Mouse (Mus musculus) intestine, postnatal 0 days (tissue): ENCODE measurements at regions not wholly inside any gene's neighbourhood (a gene's known extent, or its start where the extent isn't known, plus 50 kb on each side); places are given as distances from the start of the nearest gene placed in this dataset.
"Not testable (repeated sequence)": the region's sequence is repeated elsewhere in the genome, so short reads cannot be mapped to it uniquely, and the experiment has no call there.

Source experiments
- ATAC-seq: fragments of 200-750 bp; cut with Nextera tagmentation; 2 replicates; pipeline ENCODE4 v1.8.0; 2017; ENCODE audit warnings: mild to moderate bottlenecking, moderate TSS enrichment, moderate library complexity
- H3K27ac ChIP-seq: fragments of 300-500 bp; sonication (generic); 2 replicates; pipeline ENCODE4 v1.5.1; 2014; ENCODE audit warnings: mild to moderate bottlenecking, low read depth, low read length, moderate library complexity
- H3K27me3 ChIP-seq: fragments of 300-500 bp; sonication (generic); replicated peaks from 2 replicates; pipeline ENCODE4 v1.6.1; 2014; ENCODE audit warnings: low read length, mixed read lengths; ENCODE audit not compliant: control insufficient read depth, insufficient read depth
- H3K36me3 ChIP-seq: fragments of 300-500 bp; sonication (generic); 2 replicates; pipeline ENCODE4 v1.6.1; 2014; ENCODE audit warnings: mild to moderate bottlenecking, moderate library complexity; ENCODE audit not compliant: control insufficient read depth, insufficient read depth
- H3K4me1 ChIP-seq: fragments of 300-500 bp; sonication (generic); replicated peaks from 2 replicates; pipeline ENCODE4 v1.6.1; 2014; ENCODE audit warnings: antibody characterized with exemption, low read length, mixed read lengths; ENCODE audit not compliant: control insufficient read depth, insufficient read depth
- H3K4me2 ChIP-seq: fragments of 300-500 bp; sonication (generic); replicated peaks from 2 replicates; pipeline ENCODE4 v1.6.1; 2014; ENCODE audit warnings: low read depth, mild to moderate bottlenecking, moderate library complexity
- H3K4me3 ChIP-seq: fragments of 300-500 bp; sonication (generic); 2 replicates; pipeline ENCODE4 v1.5.1; 2014; ENCODE audit warnings: low read depth, low read length
- H3K9ac ChIP-seq: fragments of 300-500 bp; sonication (generic); 2 replicates; pipeline ENCODE4 v1.6.1; 2014; ENCODE audit warnings: mild to moderate bottlenecking, low read depth, low read length
- H3K9me3 ChIP-seq: fragments of 300-500 bp; sonication (generic); 2 replicates; pipeline ENCODE4 v1.6.1; 2016; ENCODE audit warnings: mixed run types; ENCODE audit not compliant: control insufficient read depth
- CTCF ChIP-seq: sonication (generic); IDR thresholded peaks from 2 replicates; pipeline ENCODE4 v1.5.1; 2016; ENCODE audit warnings: low read depth, mild to moderate bottlenecking, control low read depth, antibody characterized with exemption, moderate library complexity
- WGBS: fragments of 180-500 bp; shearing (Covaris S2); extraction: QIAGEN DNeasy Blood & Tissue Kit; methylation state at CpG from one replicate; pipeline ENCODE4 v1.1.7; 2014; 5-methylcytosine and 5-hydroxymethylcytosine counted together

DNA sequence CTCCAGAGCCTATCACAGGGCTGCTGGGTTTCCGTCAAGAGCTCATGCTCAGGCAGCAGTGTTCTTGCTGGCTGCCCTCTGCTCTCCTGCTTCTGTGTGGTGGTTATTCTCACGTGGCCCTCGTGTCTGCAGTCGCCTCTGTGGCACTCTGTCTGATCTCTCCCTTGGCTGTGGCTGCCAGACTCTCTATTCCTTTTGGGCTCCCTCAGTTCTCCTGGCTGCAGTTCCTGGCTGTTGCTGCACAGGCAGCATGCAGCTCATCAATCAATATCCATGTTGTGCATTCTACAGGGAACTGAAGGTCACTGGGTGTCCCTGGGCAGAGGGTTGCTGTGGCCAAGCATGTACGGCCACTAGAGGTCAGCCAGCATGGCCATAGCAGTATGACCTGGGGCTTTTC lies 259.4 kb downstream of the Glrx3 start:
- Histone ChIP-seq H3K36me3 (no peaks in the 10 kb centered on the region), H3K9ac (no peak overlapping the region), H3K27me3 (no peaks in the 10 kb centered on the region), H3K4me2 (no peak overlapping the region), H3K4me3 (no peak overlapping the region), H3K27ac (no peak overlapping the region), H3K9me3 (no peaks in the 10 kb centered on the region), H3K4me1 (no peaks in the 10 kb centered on the region)
- no peak for ATAC-seq
- 84% methylated on average over 5 of the region's 5 CpGs for WGBS
- peak; percentile 9; the same call in 1 of the 2 replicates for TF ChIP-seq CTCF

DNA sequence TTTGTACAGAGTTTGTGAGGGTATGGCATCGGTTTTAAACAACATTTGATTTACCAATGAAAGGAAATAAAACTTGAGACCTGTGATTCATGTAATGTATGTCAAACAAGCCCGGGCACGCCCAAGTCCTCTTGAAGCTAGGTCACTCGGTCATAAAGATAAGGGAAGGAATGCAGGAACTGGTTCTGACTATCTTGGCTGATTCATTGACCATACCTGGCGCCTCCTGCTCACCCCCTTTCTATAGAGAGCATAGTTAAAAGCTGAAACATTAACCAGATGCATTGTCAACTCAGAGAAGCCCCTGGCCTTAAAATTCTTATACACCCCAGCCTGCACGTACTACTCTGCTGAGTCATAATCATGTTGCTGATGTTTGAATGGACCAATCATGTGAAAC lies 261.1 kb downstream of the Glrx3 start:
- not testable (repeated sequence) for H3K36me3 ChIP-seq, H3K4me1 ChIP-seq, H3K27me3 ChIP-seq, H3K27ac ChIP-seq, H3K9me3 ChIP-seq, H3K4me3 ChIP-seq, ATAC-seq, H3K4me2 ChIP-seq, H3K9ac ChIP-seq
- WGBS: 34% methylated on average over 6 of the region's 6 CpGs

DNA sequence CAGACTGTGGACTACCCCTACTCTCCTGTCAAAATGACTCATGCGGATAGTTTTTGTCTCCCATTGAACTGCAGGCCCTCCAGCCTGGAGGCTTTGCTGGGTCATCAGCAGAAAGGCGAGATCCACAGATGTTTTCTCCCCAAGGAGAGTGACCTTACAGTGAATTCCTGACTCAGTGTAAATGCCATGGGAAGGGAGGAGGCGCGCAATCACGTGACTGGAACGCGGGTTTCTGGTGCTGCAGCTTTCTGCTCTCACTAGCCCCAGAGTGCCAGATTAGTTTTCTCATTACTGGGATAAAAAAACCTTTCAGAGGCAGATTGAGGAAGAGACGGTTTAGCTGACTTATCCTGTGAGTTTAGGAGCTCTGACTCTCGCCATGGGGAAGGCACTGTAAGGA lies 275.4 kb downstream of the Glrx3 start:
- Histone ChIP-seq H3K4me3 (no peak overlapping the region), H3K9ac (no peak overlapping the region), H3K4me1 (no peaks in the 10 kb centered on the region), H3K27ac (no peak overlapping the region), H3K36me3 (no peaks in the 10 kb centered on the region), H3K27me3 (no peaks in the 10 kb centered on the region), H3K4me2 (no peak overlapping the region), H3K9me3 (no peaks in the 10 kb centered on the region)
- 56% methylated on average over 9 of the region's 9 CpGs for WGBS
- no peak for TF ChIP-seq CTCF
- no peak for ATAC-seq

DNA sequence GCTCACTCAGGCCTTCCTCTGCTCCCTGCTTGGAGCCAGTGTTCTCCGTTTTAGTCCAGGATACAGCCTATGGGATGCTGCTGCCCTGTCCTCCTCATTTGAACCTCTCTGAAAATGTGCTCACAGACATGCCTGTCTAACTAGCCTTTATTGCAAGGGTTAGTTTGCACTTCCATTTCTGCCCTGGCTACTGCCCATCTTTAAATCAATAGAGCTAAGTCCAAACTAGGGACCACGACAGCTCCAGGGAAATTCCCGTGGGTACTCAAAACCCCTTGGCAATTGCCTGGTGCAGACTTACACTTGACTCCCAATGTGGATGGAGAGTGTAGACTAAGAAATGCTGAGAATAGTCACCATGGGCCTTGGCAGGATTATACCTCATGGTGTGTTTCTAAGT lies 276.4 kb downstream of the Glrx3 start:
- no peaks in the 10 kb centered on the region for H3K27me3 ChIP-seq
- no peaks in the 10 kb centered on the region for H3K4me1 ChIP-seq
- TF ChIP-seq CTCF: no peak
- no peaks in the 10 kb centered on the region for H3K9me3 ChIP-seq
- H3K4me2 ChIP-seq: no peak overlapping the region
- H3K27ac ChIP-seq: no peak overlapping the region
- no peaks in the 10 kb centered on the region for H3K36me3 ChIP-seq
- ATAC-seq: no peak
- H3K9ac ChIP-seq: no peak overlapping the region
- H3K4me3 ChIP-seq: no peak overlapping the region
- 68% methylated on average over 3 of the region's 3 CpGs for WGBS

DNA sequence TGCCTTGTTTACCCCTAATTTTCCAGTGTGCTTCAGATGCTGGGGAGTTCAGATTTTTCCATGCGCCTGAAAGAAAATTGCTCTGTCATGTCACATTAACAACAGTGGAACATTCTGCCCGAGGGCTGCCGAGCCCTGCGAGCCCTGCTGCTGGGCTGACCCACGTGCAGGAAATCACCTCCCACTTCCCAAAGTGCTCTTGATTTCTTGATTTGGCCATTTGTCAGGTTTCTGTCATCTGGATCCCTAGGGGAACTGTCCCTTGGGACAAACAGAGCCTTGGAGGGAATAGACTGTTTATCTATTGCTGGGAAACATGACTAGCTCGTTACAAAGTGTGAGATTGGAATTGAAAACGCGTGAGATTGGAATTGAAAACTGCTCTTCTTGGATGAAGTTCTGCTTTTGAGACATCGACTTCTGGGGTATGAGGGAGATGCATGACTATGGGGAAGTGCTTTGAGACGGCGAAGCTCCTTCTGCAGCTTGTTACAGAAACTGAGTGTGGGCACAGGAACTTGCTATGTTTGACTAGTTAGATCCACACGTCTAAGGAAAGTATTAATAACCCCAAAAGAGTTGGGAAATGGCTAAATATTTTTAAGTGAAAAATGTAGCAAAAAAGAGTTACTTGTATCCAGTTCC lies 277.0 kb downstream of the Glrx3 start:
- Histone ChIP-seq H3K4me1 (no peaks in the 10 kb centered on the region), H3K9me3 (no peaks in the 10 kb centered on the region), H3K27me3 (no peaks in the 10 kb centered on the region), H3K4me2 (no peak overlapping the region), H3K4me3 (no peak overlapping the region), H3K9ac (no peak overlapping the region), H3K36me3 (no peaks in the 10 kb centered on the region), H3K27ac (no peak overlapping the region)
- no peak for ATAC-seq
- 49% methylated on average over 12 of the region's 12 CpGs for WGBS
- TF ChIP-seq CTCF: no peak

DNA sequence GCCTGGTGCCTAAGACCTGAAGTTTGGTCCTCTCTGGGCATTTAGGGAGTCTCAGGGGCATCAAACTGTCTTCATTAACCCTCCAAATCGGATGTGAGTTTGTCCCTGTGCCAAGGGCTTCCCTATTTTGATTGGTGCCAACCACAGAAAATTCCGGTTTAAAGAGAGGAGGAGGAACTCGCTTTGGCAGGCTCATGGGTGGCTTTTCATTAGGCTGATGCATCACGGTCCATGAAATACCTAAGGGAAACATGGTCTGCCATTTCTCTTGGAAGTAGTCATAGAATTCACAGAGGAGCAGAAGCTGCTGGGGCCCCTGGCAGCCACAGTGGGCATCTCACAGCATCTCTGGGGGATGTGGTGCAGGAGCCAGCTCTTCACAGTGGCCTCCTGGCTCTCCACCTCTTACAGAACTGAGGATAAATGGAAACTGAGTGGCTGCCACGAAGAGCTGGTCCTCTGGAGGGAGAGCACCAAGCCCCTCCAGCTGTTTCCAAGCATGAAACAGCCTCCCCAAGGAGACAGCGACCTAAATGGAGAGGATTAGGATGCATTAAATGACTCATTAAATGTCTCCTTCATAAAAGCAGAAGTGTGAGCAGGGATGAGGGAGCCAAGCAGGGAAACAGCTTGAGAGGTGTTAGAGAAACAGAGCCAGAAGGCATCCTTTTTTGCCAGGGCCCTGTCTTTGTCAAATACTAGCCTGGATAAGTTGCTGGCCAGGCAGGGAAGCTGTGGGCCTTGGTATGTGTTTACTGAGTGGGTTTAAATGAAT lies 277.9 kb downstream of the Glrx3 start:
- Histone ChIP-seq H3K27ac (no peak overlapping the region), H3K9ac (no peak overlapping the region), H3K9me3 (no peaks in the 10 kb centered on the region), H3K27me3 (no peaks in the 10 kb centered on the region), H3K4me3 (no peak overlapping the region), H3K4me1 (no peaks in the 10 kb centered on the region), H3K36me3 (no peaks in the 10 kb centered on the region), H3K4me2 (no peak overlapping the region)
- no peak for TF ChIP-seq CTCF
- WGBS: 79% methylated on average over 6 of the region's 6 CpGs
- no peak for ATAC-seq
